Mouse (Mus musculus) midbrain, embryonic 15.5 days (tissue): Measurements from ENCODE around the gene Vmn2r33. TPM values are rescaled to one million over a fixed set of nuclear protein-coding genes. Genes with fewer than 3 reads are reported as not detected.
"Not testable (repeated sequence)": the region's sequence is repeated elsewhere in the genome, so short reads cannot be mapped to it uniquely, and the experiment has no call there.

ENCODE experiments used
- ATAC-seq: fragments of 200-750 bp; cut with Nextera tagmentation; replicated peaks from 2 replicates; pipeline ENCODE4 v1.8.0; 2017; ENCODE audit warnings: moderate TSS enrichment
- H3K27ac ChIP-seq: fragments of 300-500 bp; sonication (generic); 2 replicates; pipeline ENCODE4 v1.5.1; 2015; ENCODE audit warnings: mild to moderate bottlenecking, inconsistent platforms
- H3K27me3 ChIP-seq: fragments of 300-500 bp; sonication (generic); replicated peaks from 2 replicates; pipeline ENCODE4 v1.6.1; 2015; ENCODE audit warnings: inconsistent platforms
- H3K36me3 ChIP-seq: fragments of 300-500 bp; sonication (generic); replicated peaks from 2 replicates; pipeline ENCODE4 v1.6.1; 2015; ENCODE audit warnings: inconsistent platforms
- H3K4me1 ChIP-seq: fragments of 300-500 bp; sonication (generic); 2 replicates; pipeline ENCODE4 v1.6.1; 2015; ENCODE audit warnings: inconsistent platforms
- H3K4me2 ChIP-seq: fragments of 300-500 bp; sonication (generic); 2 replicates; pipeline ENCODE4 v1.6.1; 2015; ENCODE audit warnings: inconsistent platforms, mild to moderate bottlenecking, moderate library complexity
- H3K4me3 ChIP-seq: fragments of 300-500 bp; sonication (generic); 2 replicates; pipeline ENCODE4 v1.5.1; 2015; ENCODE audit warnings: mild to moderate bottlenecking, inconsistent platforms
- H3K9ac ChIP-seq: fragments of 300-500 bp; sonication (generic); 2 replicates; pipeline ENCODE4 v1.6.1; 2015; ENCODE audit warnings: mild to moderate bottlenecking, inconsistent platforms
- H3K9me3 ChIP-seq: fragments of 300-500 bp; sonication (generic); 2 replicates; pipeline ENCODE4 v1.6.1; 2016; ENCODE audit warnings: inconsistent platforms
- polyA plus RNA-seq: library from polyadenylated mRNA; unstranded; fragments of >200 nt; fragmentation: Nextera tagmentation; extraction: Ambion mirVana; gene quantifications from 2 replicates; pipeline ENCODE4 v1.2.1, GENCODE M21; 2015

Vmn2r33 gene
- not detected in 2 replicates for polyA plus RNA-seq

- not testable (repeated sequence) for H3K27ac ChIP-seq, H3K9me3 ChIP-seq, H3K4me2 ChIP-seq, H3K4me1 ChIP-seq, H3K27me3 ChIP-seq, H3K4me3 ChIP-seq, H3K9ac ChIP-seq, ATAC-seq, H3K36me3 ChIP-seq
Observed at GRCm38 (mm10) chr7:7566686-7567085, at the start of gene Vmn2r33. Vmn2r33 (minus strand) TSS chr7:7566786.

Other genes starting within 250 kb of the Vmn2r33 start
- gene Vmn2r30, start 229.2 kb downstream of the Vmn2r33 start, polyA plus RNA-seq = 0.01 TPM in 1 of 2 replicates, not detected in the other
- not detected in 2 replicates for gene Gm45783, start 192.2 kb downstream of the Vmn2r33 start, polyA plus RNA-seq
- gene Vmn2r31, start 167.1 kb downstream of the Vmn2r33 start, polyA plus RNA-seq = not detected in 2 replicates
- gene Vmn2r32, start 86.8 kb downstream of the Vmn2r33 start, polyA plus RNA-seq = not detected in 2 replicates
- not detected in 2 replicates for gene Vmn2r34, start 122.7 kb upstream of the Vmn2r33 start, polyA plus RNA-seq